Mouse (Mus musculus) limb, embryonic 13.5 days (tissue): ENCODE measurements around the gene Naaa. TPM values are rescaled to one million over a fixed set of nuclear protein-coding genes. Genes with fewer than 3 reads are reported as not detected.
A peak's percentile ranks its signal among the peaks of the same experiment; 100 is the strongest.

ENCODE experiments used
- ATAC-seq: fragments of 200-750 bp; cut with Nextera tagmentation; 2 replicates; pipeline ENCODE4 v1.8.0; 2017; ENCODE audit warnings: low read depth, moderate number of reproducible peaks, moderate TSS enrichment; ENCODE audit not compliant: low FRiP score
- H3K27ac ChIP-seq: fragments of 300-500 bp; sonication (generic); 2 replicates; pipeline ENCODE4 v1.5.1; 2015; ENCODE audit warnings: inconsistent platforms, mild to moderate bottlenecking, moderate library complexity
- H3K27me3 ChIP-seq: fragments of 300-500 bp; sonication (generic); 2 replicates; pipeline ENCODE4 v1.6.1; 2015; ENCODE audit warnings: mild to moderate bottlenecking, inconsistent platforms
- H3K36me3 ChIP-seq: fragments of 300-500 bp; sonication (generic); 2 replicates; pipeline ENCODE4 v1.6.1; 2015; ENCODE audit warnings: inconsistent platforms, mild to moderate bottlenecking, moderate library complexity
- H3K4me1 ChIP-seq: fragments of 300-500 bp; sonication (generic); 2 replicates; pipeline ENCODE4 v1.6.1; 2015; ENCODE audit warnings: inconsistent platforms
- H3K4me2 ChIP-seq: fragments of 300-500 bp; sonication (generic); replicated peaks from 2 replicates; pipeline ENCODE4 v1.6.1; 2015; ENCODE audit warnings: inconsistent platforms, mild to moderate bottlenecking, moderate library complexity
- H3K4me3 ChIP-seq: fragments of 300-500 bp; sonication (generic); 2 replicates; pipeline ENCODE4 v1.5.1; 2015; ENCODE audit warnings: moderate library complexity, mild to moderate bottlenecking, inconsistent platforms
- H3K9ac ChIP-seq: fragments of 300-500 bp; sonication (generic); 2 replicates; pipeline ENCODE4 v1.6.1; 2015; ENCODE audit warnings: mild to moderate bottlenecking, inconsistent platforms
- H3K9me3 ChIP-seq: fragments of 300-500 bp; sonication (generic); 2 replicates; pipeline ENCODE4 v1.6.1; 2016; ENCODE audit warnings: inconsistent platforms
- WGBS: fragments of 180-500 bp; shearing (Covaris S2); methylation state at CpG from one replicate; pipeline ENCODE4 v1.1.7; 2015; 5-methylcytosine and 5-hydroxymethylcytosine counted together
- polyA plus RNA-seq: library from polyadenylated mRNA; unstranded; fragments of >200 nt; fragmentation: Nextera tagmentation; extraction: Ambion mirVana; gene quantifications from 2 replicates; pipeline ENCODE4 v1.2.1, GENCODE M21; 2015

The Naaa gene
- polyA plus RNA-seq: 11.6 and 12.3 TPM in 2 replicates

DNA sequence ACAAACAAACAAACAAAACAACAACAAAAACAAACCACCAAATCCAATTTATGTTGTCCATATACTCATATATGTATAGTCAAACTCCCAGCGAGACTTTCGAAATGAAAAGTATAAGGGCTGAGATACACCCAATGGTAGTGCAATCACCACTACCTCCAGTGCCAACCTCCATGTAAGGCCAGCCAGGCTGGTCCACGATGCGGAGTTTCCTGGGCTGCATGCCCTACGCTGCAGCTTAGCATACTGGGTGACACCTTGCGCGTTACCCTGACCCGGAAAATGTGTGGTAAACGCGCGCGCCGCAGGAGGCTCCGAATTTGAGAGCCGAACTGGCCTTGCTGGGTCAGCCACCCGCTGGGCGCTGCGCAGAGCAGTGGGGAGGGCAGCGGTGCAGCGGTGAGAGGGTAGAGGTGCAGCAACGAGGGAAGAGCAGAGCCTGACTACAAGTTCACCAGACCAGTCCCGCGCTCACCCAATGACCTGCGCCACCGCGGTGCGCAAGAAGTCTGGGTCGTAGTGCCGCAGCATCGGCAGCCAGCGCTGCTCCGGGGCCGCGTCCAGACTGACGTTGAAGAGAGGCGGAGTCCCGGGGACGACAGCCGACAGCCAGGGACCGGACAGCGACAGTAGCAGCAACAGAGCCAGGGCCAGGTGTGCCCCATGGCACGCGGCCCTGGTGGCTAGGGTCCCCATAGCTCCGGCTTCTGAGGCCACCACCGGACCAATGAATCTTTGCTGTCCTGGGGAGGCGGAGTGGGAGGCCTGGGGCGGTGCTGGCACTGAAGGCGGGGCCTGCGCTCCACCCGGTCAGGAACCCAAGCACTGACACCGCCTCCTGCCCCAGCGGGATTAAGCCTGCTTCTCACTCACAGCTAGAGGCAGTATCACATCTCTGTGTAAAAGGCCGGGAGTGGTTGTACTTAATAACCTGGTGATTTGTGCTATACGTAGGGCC is at the start of gene Naaa:
Gene Naaa (minus strand): TSS at position 734 of the 958 bp plus-strand sequence.
- Histone ChIP-seq H3K27me3 (no peaks in the 10 kb centered on the region), H3K27ac (no peak within 1 kb of the TSS), H3K36me3 (no peaks in the 10 kb centered on the region), H3K4me1 (peaks cover 12% of the 10 kb centered on the region), H3K4me2 (peak within 1 kb of the TSS; percentile 91), H3K9me3 (no peaks in the 10 kb centered on the region), H3K9ac (peak within 1 kb of the TSS; percentile 64), H3K4me3 (peak within 1 kb of the TSS; percentile 67)
- 3% methylated on average over 54 of the region's 54 CpGs for WGBS
- ATAC-seq: peak; percentile 92

DNA sequence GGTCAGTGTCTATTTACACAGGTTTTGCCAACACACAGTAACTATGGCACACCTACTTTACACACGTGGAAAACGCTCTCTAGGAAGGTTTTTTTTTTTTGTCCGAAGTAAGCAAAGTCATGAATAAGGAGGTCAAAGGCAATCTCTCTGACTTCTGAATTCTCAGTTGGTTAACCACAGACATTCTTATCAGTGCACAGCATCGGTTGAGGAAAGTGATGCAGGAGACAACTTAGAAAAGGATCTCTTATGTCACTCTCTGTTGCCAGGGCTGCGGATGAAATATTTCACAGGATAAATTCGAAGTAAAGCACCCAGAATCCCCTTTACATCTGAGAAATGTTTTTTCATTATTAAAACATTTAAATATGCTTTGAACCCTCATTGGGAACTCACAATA is 49.4 kb upstream of the Naaa start:
- no peak overlapping the region for H3K4me3 ChIP-seq
- 83% methylated on average over 6 of the region's 6 CpGs for WGBS
- ATAC-seq: no peak
- H3K9me3 ChIP-seq: no peaks in the 10 kb centered on the region
- H3K4me1 ChIP-seq: peaks cover 4% of the 10 kb centered on the region
- H3K27ac ChIP-seq: no peak overlapping the region
- no peaks in the 10 kb centered on the region for H3K27me3 ChIP-seq
- no peak overlapping the region for H3K9ac ChIP-seq
- H3K4me2 ChIP-seq: no peak overlapping the region
- H3K36me3 ChIP-seq: no peaks in the 10 kb centered on the region

GRCm38 (mm10) chr5:92323264-92323663 is 45.3 kb upstream of the Naaa start:
- 67% methylated on average over 5 of the region's 5 CpGs for WGBS
- H3K4me2 ChIP-seq: no peak overlapping the region
- no peak overlapping the region for H3K27ac ChIP-seq
- no peak overlapping the region for H3K9ac ChIP-seq
- peak; percentile 59; the same call in 1 of the 2 replicates for ATAC-seq
- H3K4me3 ChIP-seq: no peak overlapping the region
- no peaks in the 10 kb centered on the region for H3K27me3 ChIP-seq
- H3K36me3 ChIP-seq: no peaks in the 10 kb centered on the region
- no peaks in the 10 kb centered on the region for H3K9me3 ChIP-seq
- H3K4me1 ChIP-seq: 0 out of 2 replicates have a peak, but pooled peaks cover 5% of the 10 kb centered on the region

GRCm38 (mm10) chr5:92322612-92323011 is 44.6 kb upstream of the Naaa start:
- Histone ChIP-seq H3K27me3 (no peaks in the 10 kb centered on the region), H3K36me3 (no peaks in the 10 kb centered on the region), H3K4me2 (no peak overlapping the region), H3K4me3 (no peak overlapping the region), H3K9ac (no peak overlapping the region), H3K27ac (no peak overlapping the region), H3K4me1 (0 out of 2 replicates have a peak, but pooled peaks cover 5% of the 10 kb centered on the region), H3K9me3 (no peaks in the 10 kb centered on the region)
- WGBS: 76% methylated on average over 4 of the region's 4 CpGs
- no peak for ATAC-seq

DNA sequence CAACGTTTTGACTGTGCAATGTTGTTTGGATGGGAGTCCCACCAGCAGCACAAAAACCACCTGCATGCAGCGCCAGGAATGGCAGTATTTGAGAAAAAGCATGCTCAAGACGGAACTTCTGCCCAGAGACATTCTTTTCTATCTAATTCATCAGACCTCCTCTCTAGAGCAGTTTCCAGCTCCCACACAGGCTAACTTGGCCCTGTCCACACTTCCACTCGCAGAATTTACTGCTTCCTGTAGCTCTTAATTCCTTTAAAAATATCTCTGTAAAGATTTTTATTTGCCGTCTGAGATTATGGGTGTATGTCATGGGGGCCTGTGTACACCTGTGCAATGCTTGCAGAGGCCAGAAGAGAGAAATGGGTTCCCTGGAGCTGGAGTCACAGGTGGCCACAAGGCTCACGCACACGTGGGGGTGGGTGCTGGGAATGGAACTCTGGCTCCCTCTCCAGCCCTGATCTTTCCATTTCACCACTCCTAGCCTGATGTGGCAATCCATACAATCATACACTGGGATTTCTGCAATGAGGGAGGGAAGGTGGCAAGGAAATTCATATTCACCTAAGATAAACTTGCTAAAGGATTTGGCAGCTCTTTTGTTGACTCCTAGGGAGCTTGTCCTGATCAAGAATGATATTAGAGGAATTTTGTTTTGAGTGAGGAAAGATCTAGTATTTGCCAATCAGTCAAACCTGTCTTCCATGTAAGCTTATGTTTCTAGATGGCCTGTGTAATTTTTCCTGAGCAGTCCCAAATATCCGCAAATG is 43.8 kb upstream of the Naaa start:
- H3K27me3 ChIP-seq: no peaks in the 10 kb centered on the region
- H3K36me3 ChIP-seq: no peaks in the 10 kb centered on the region
- 45% methylated on average over 8 of the region's 8 CpGs for WGBS
- ATAC-seq: no peak
- no peaks in the 10 kb centered on the region for H3K9me3 ChIP-seq
- H3K27ac ChIP-seq: no peak overlapping the region
- no peak overlapping the region for H3K4me3 ChIP-seq
- 0 out of 2 replicates have a peak, but pooled peaks cover 5% of the 10 kb centered on the region for H3K4me1 ChIP-seq
- no peak overlapping the region for H3K4me2 ChIP-seq
- H3K9ac ChIP-seq: no peak overlapping the region

- no peaks in the 10 kb centered on the region for H3K36me3 ChIP-seq
- H3K4me3 ChIP-seq: no peak overlapping the region
- H3K9me3 ChIP-seq: no peaks in the 10 kb centered on the region
- no peak overlapping the region for H3K4me2 ChIP-seq
- 92% methylated on average over 14 of the region's 14 CpGs for WGBS
- H3K9ac ChIP-seq: no peak overlapping the region
- 0 out of 2 replicates have a peak, but pooled peaks cover 5% of the 10 kb centered on the region for H3K4me1 ChIP-seq
- no peak overlapping the region for H3K27ac ChIP-seq
- no peaks in the 10 kb centered on the region for H3K27me3 ChIP-seq
- no peak for ATAC-seq
Observed at GRCm38 (mm10) chr5:92318596-92318995, 40.6 kb upstream of the Naaa start.

- no peaks in the 10 kb centered on the region for H3K27me3 ChIP-seq
- no peak overlapping the region for H3K4me2 ChIP-seq
- H3K9ac ChIP-seq: no peak overlapping the region
- no peak for ATAC-seq
- 76% methylated on average over 7 of the region's 7 CpGs for WGBS
- no peak overlapping the region for H3K27ac ChIP-seq
- no peaks in the 10 kb centered on the region for H3K9me3 ChIP-seq
- H3K4me3 ChIP-seq: no peak overlapping the region
- H3K36me3 ChIP-seq: no peaks in the 10 kb centered on the region
- 0 out of 2 replicates have a peak, but pooled peaks cover 5% of the 10 kb centered on the region for H3K4me1 ChIP-seq
Observed at GRCm38 (mm10) chr5:92318119-92318518, 40.1 kb upstream of the Naaa start.

GRCm38 (mm10) chr5:92313776-92314175 is 35.8 kb upstream of the Naaa start:
- Histone ChIP-seq H3K27ac (no peak overlapping the region), H3K4me1 (peaks cover 10% of the 10 kb centered on the region), H3K36me3 (no peaks in the 10 kb centered on the region), H3K9ac (no peak overlapping the region), H3K4me3 (no peak overlapping the region), H3K9me3 (no peaks in the 10 kb centered on the region), H3K27me3 (no peaks in the 10 kb centered on the region), H3K4me2 (no peak overlapping the region)
- ATAC-seq: no peak
- WGBS: 79% methylated on average over 7 of the region's 7 CpGs

GRCm38 (mm10) chr5:92312046-92312715 is 34.2 kb upstream of the Naaa start:
- H3K36me3 ChIP-seq: no peaks in the 10 kb centered on the region; the same call in 1 of the 2 replicates
- 0 out of 2 replicates have a peak overlapping the region, but pooled peaks have one; percentile 15 for H3K4me2 ChIP-seq
- no peak overlapping the region for H3K4me3 ChIP-seq
- H3K4me1 ChIP-seq: peaks cover 17% of the 10 kb centered on the region
- no peak overlapping the region for H3K27ac ChIP-seq
- H3K9ac ChIP-seq: no peak overlapping the region
- ATAC-seq: no peak
- no peaks in the 10 kb centered on the region for H3K27me3 ChIP-seq
- 13% methylated on average over 13 of the region's 13 CpGs for WGBS
- H3K9me3 ChIP-seq: no peaks in the 10 kb centered on the region

DNA sequence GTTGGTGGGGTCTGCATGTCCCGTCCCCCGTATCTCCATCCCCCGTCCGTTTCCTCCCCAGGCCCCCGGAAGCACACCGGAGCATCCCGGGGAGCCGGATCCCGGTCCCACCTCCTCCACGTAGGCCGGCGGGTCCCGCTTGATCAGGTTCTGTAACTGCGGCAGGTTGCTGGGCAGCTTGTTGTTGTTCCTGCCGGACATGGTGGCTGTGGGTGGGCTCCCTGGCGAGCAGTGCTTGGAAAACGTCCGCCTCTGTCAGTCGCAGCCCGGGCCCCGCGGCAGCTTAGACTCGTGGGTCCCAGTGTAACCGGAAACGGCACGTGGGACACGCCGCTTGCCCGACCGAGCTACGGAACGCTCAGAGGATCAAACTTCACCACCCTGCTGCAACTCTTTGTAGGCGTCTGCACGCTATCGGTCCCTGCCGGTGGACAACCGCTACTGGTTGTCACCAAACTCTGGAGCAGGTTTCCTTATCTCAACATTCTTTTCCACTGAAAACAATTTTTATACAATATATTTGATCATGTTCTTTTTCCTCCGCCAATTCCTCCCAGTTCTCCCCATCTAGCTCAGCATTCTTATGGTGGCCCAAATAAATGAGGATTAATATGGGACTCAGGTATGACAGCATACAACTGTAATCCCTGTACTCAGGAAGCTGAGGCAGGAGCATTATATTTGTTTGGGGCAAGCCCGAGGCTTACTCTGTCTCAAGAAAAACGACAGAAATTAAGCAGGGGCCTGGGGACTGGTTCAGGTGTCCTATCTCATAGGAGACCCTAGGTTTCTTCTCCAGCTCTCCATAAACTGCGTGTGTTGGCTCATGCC is 31.9 kb upstream of the Naaa start, which contains the start of gene Sdad1:
Gene Sdad1 (minus strand): TSS at position 799 of the 831 bp plus-strand sequence.
- Histone ChIP-seq H3K27me3 (no peaks in the 10 kb centered on the region), H3K4me3 (peak within 1 kb of the TSS; percentile 81), H3K4me2 (peak within 1 kb of the TSS; percentile 78), H3K36me3 (peaks cover 21% of the 10 kb centered on the region), H3K9me3 (no peaks in the 10 kb centered on the region), H3K27ac (0 out of 2 replicates have a peak within 1 kb of the TSS, but pooled peaks have one; percentile 18), H3K9ac (peak within 1 kb of the TSS; percentile 77), H3K4me1 (peaks cover 17% of the 10 kb centered on the region)
- WGBS: 2% methylated on average over 41 of the region's 41 CpGs
- peak; percentile 94 for ATAC-seq

DNA sequence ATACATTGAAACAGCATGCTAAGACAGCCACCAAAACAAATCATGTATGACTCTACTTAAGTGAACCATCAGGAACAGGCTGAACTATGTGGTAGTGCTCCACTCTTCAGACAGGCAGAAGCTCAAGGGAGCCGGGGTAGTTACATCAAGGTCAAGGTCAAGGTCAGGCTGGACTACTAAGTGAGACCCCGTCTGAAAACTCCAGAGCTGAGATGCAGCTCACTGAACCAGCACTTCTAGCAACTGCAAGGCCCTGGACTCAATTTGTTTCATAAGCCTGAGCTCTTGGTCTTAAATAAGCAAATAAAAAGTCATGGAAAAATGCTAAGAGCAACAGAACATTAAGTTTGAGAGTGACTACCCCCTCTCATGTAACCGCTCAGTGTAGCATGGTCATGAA is 26.3 kb upstream of the Naaa start:
- no peak overlapping the region for H3K9ac ChIP-seq
- no peaks in the 10 kb centered on the region for H3K27me3 ChIP-seq
- ATAC-seq: no peak
- no peak overlapping the region for H3K27ac ChIP-seq
- peaks cover 12% of the 10 kb centered on the region for H3K4me1 ChIP-seq
- H3K9me3 ChIP-seq: no peaks in the 10 kb centered on the region
- no peak overlapping the region for H3K4me2 ChIP-seq
- H3K4me3 ChIP-seq: no peak overlapping the region
- 85% methylated on average over 3 of the region's 3 CpGs for WGBS
- peaks cover 76% of the 10 kb centered on the region for H3K36me3 ChIP-seq
